Mouse (Mus musculus): ENCODE measurements at regions not wholly inside any gene's neighbourhood (a gene's known extent, or its start where the extent isn't known, plus 50 kb on each side); places are given as distances from the start of the nearest gene placed in this dataset.

DNA sequence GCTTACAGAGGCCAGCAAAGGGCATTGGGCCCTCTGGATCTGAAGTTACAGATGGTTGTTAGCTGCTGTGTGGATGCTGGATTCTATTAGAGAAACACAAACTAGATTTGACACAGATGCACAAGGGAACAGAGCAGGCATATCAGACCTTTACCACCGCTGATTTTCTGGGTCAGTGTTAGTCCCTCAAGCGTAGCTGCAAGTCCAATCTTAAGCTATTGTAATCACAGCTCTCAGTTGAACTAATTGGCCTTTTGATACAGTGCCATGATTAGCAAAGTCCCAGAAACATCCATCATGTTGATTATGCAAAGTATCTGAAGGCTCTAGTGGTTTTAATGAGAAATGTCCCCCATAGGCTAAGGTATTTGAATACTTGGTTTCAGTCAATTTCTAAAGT is 54.2 kb upstream of the Plppr5 start:
- H3K9me3 ChIP-seq (replicated peaks): no peaks in the 10 kb centered on the region
- H3K27me3 ChIP-seq (ENCODE audit: low read depth, poor library complexity, severe bottlenecking): no peaks in the 10 kb centered on the region
- 78% methylated on average over 2 of the region's 2 CpGs for WGBS
- no peak overlapping the region for H3K4me3 ChIP-seq
- no peaks in the 10 kb centered on the region for H3K4me1 ChIP-seq
- no peak overlapping the region for H3K27ac ChIP-seq (replicated peaks)
- no peaks in the 10 kb centered on the region for H3K36me3 ChIP-seq
- DNase-seq (ENCODE audit: low spot score): no peak

DNA sequence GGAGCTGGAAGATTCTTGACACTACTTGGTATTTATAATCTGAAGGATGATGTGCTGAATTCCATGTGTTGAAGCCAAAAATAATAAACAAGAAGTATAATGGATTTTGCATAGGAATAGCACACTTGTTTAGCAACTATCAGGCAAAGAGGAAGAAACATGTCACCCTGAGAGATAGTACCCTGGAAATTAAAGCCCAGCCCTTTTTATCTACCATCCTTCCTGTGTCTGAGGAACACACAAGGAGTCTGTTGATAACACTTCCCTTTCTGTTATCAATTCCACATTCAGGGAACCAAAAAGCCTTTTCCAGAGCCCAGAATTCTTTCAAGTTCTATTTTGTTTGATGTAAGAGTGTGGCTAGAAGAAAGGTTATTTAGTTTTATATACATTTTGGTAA is 66.5 kb upstream of the Plppr5 start:
- H3K27me3 ChIP-seq (ENCODE audit: low read depth, poor library complexity, severe bottlenecking): no peaks in the 10 kb centered on the region
- H3K4me3 ChIP-seq: no peak overlapping the region
- no peak overlapping the region for H3K27ac ChIP-seq (replicated peaks)
- H3K36me3 ChIP-seq: no peaks in the 10 kb centered on the region
- no peak for DNase-seq (ENCODE audit: low spot score)
- no peaks in the 10 kb centered on the region for H3K4me1 ChIP-seq
- no peaks in the 10 kb centered on the region for H3K9me3 ChIP-seq (replicated peaks)

DNA sequence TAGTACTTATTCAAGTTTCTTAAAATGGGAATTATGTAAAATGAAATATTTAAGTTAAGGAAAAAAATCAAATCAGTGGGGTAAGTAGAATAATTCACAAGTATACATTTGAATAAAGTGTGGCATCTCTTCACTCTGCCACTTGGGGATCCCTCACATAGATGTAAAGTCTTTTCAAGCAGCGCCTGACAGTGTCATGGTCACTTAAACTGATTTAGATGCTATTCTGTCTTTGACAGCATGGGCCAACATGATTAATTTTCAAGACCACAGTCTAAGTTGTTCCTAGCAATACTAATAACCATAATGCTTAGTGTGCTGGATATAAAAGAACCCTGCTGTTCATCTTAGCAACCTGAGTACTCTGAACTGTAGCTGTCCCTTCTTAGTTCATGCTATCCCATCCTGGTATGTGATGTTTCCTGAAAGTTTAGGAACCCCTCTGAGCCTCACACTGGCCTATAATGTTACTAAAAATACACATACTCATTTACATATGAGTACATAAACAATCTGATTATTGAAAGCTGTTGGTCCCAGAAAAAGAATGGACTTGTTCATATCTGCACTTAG is 68.4 kb upstream of the Plppr5 start:
- DNase-seq (ENCODE audit: low spot score): no peak
- WGBS: 77% methylated on average over 1 of the region's 1 CpGs
- Histone ChIP-seq H3K9me3 (replicated peaks) (no peaks in the 10 kb centered on the region), H3K4me3 (no peak overlapping the region), H3K27ac (replicated peaks) (no peak overlapping the region), H3K27me3 (ENCODE audit: low read depth, poor library complexity, severe bottlenecking) (no peaks in the 10 kb centered on the region), H3K4me1 (no peaks in the 10 kb centered on the region), H3K36me3 (no peaks in the 10 kb centered on the region)

DNA sequence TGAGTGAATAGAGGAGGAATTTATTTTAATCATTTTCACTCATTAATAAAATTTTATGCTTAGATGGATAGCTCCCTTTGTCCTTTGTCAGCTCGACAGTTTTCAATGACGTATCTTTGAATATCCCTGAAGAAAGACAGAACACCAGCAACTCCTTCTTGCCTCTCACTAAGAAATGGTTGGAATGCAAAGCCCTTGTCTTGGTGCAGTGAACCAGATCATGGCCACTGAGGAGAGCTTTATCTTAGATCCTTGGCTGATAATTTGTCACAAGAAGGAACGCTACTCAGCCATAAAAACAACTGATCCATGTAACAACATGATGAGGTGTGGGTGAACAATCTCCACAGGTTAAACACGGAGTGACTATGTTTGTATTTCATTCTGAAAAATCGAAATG is 73.5 kb upstream of the Plppr5 start:
- Histone ChIP-seq H3K27ac (replicated peaks) (no peak overlapping the region), H3K4me1 (no peaks in the 10 kb centered on the region), H3K36me3 (no peaks in the 10 kb centered on the region), H3K4me3 (no peak overlapping the region), H3K9me3 (replicated peaks) (no peaks in the 10 kb centered on the region), H3K27me3 (ENCODE audit: low read depth, poor library complexity, severe bottlenecking) (no peaks in the 10 kb centered on the region)
- DNase-seq (ENCODE audit: low spot score): no peak
- 30% methylated on average over 5 of the region's 5 CpGs for WGBS

- Histone ChIP-seq H3K4me3 (no peak overlapping the region), H3K9me3 (replicated peaks) (no peaks in the 10 kb centered on the region), H3K27me3 (ENCODE audit: low read depth, poor library complexity, severe bottlenecking) (no peaks in the 10 kb centered on the region), H3K4me1 (no peaks in the 10 kb centered on the region), H3K36me3 (no peaks in the 10 kb centered on the region), H3K27ac (replicated peaks) (no peak overlapping the region)
- no peak for DNase-seq (ENCODE audit: low spot score)
- 84% methylated on average over 5 of the region's 5 CpGs for WGBS
These were observed 76.3 kb upstream of the Plppr5 start for GRCm38 (mm10) chr3:117498138-117498897.

DNA sequence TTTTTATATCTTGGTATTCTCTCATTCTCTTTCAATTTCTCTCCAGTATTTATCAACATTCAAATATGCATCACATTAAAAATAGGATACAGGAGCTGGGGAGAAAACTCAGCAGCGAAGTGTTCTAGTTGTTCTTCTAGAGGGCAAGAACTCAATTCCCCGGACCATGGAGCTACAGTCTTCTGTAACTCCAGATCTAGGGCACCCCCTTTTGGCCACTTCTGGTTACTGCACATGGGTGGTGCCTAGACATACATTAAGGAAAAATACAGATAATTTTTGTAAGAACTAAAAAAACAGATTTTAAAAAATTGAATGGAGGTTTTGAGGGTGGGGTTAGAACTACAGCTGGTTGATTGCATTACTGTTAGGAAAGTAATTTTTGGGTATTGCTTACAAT is 80.5 kb upstream of the Plppr5 start:
- peak; percentile 33 for DNase-seq (ENCODE audit: low spot score)
- no peaks in the 10 kb centered on the region for H3K4me1 ChIP-seq
- no peak overlapping the region for H3K4me3 ChIP-seq
- H3K36me3 ChIP-seq: no peaks in the 10 kb centered on the region
- no peak overlapping the region for H3K27ac ChIP-seq (replicated peaks)
- no peaks in the 10 kb centered on the region for H3K27me3 ChIP-seq (ENCODE audit: low read depth, poor library complexity, severe bottlenecking)
- H3K9me3 ChIP-seq (replicated peaks): no peaks in the 10 kb centered on the region
- 66% methylated on average over 2 of the region's 2 CpGs for WGBS

GRCm38 (mm10) chr3:117487281-117488027 is 87.2 kb upstream of the Plppr5 start:
- DNase-seq (ENCODE audit: low spot score): no peak
- Histone ChIP-seq H3K4me3 (no peak overlapping the region), H3K27me3 (ENCODE audit: low read depth, poor library complexity, severe bottlenecking) (no peaks in the 10 kb centered on the region), H3K27ac (replicated peaks) (no peak overlapping the region), H3K9me3 (replicated peaks) (no peaks in the 10 kb centered on the region), H3K4me1 (no peaks in the 10 kb centered on the region), H3K36me3 (no peaks in the 10 kb centered on the region)
- WGBS: 82% methylated on average over 11 of the region's 11 CpGs

GRCm38 (mm10) chr3:117486351-117486750 is 88.3 kb upstream of the Plppr5 start:
- no peak overlapping the region for H3K4me3 ChIP-seq
- no peaks in the 10 kb centered on the region for H3K4me1 ChIP-seq
- H3K36me3 ChIP-seq: no peaks in the 10 kb centered on the region
- no peaks in the 10 kb centered on the region for H3K9me3 ChIP-seq (replicated peaks)
- no peak overlapping the region for H3K27ac ChIP-seq (replicated peaks)
- 81% methylated on average over 2 of the region's 2 CpGs for WGBS
- DNase-seq (ENCODE audit: low spot score): no peak
- H3K27me3 ChIP-seq (ENCODE audit: low read depth, poor library complexity, severe bottlenecking): no peaks in the 10 kb centered on the region

- Histone ChIP-seq H3K4me3 (no peak overlapping the region), H3K9me3 (replicated peaks) (no peaks in the 10 kb centered on the region), H3K27me3 (ENCODE audit: low read depth, poor library complexity, severe bottlenecking) (no peaks in the 10 kb centered on the region), H3K36me3 (no peaks in the 10 kb centered on the region), H3K4me1 (no peaks in the 10 kb centered on the region), H3K27ac (replicated peaks) (no peak overlapping the region)
- DNase-seq (ENCODE audit: low spot score): no peak
- WGBS: 81% methylated on average over 3 of the region's 3 CpGs
These were observed 94.5 kb upstream of the Plppr5 start for GRCm38 (mm10) chr3:117480131-117480530.

DNA sequence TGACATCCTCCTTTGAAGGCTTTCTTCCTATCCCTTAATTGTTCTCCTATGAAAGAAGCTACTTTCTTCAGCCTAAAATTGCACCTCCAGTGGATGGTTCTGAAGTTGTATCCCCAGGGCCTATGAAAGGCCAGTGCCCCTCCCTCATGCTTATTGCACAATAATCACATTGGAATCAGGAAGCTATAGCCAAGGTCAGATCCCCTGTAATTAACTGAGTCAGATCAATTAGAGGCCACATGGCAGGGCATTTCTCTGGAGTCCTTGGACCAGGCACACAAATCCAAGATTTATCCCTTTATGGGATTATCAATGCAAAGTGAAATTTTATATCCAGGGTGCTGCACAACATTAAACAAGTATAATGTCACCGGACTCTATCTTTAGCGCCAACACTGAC is 98.8 kb upstream of the Plppr4 start:
- no peaks in the 10 kb centered on the region for H3K4me1 ChIP-seq
- no peaks in the 10 kb centered on the region for H3K9me3 ChIP-seq (replicated peaks)
- no peak overlapping the region for H3K27ac ChIP-seq (replicated peaks)
- no peaks in the 10 kb centered on the region for H3K27me3 ChIP-seq (ENCODE audit: low read depth, poor library complexity, severe bottlenecking)
- 95% methylated on average over 2 of the region's 2 CpGs for WGBS
- H3K36me3 ChIP-seq: no peaks in the 10 kb centered on the region
- DNase-seq (ENCODE audit: low spot score): no peak
- no peak overlapping the region for H3K4me3 ChIP-seq

DNA sequence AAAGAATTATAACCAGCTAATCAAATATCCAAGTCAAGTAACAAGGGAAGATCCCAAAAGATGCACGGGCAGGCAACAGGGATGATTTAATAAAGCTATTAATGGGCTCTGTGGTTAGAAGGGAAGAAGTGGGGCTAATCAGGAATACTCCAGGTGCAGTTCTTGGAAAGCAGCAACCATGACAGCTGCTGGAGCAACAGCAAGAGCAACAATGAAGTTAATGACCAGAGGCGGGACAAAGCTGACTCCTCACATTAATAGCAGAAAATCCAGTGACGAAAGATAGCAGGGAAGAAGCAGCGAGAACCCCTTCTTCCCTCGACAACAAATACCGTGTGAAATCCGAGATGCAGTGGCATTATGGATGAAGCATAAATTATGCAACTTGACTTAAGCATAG is 89.9 kb upstream of the Plppr4 start:
- no peaks in the 10 kb centered on the region for H3K27me3 ChIP-seq (ENCODE audit: low read depth, poor library complexity, severe bottlenecking)
- DNase-seq (ENCODE audit: low spot score): no peak
- H3K27ac ChIP-seq (replicated peaks): no peak overlapping the region
- H3K36me3 ChIP-seq: no peaks in the 10 kb centered on the region
- no peaks in the 10 kb centered on the region for H3K4me1 ChIP-seq
- WGBS: 88% methylated on average over 7 of the region's 7 CpGs
- no peak overlapping the region for H3K4me3 ChIP-seq
- H3K9me3 ChIP-seq (replicated peaks): no peaks in the 10 kb centered on the region

DNA sequence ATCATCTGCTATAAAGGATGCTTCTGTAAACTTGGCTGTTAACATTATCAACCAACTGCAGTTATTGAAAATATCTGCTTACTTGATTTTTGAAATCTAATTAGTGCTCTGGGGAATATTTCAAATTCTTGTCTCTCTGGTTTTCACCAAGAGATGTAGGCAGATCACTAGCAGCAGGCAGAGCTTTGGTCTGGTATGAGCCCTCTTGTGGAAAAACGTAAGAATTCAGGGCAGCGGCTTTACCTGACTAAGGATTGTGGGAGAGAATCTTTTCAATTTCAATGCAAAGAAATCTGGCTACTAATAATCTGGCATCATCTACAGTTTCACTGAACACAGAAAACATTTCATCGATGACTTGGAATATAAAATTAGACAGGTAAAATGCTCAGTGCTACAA is 81.2 kb upstream of the Plppr4 start:
- 70% methylated on average over 3 of the region's 3 CpGs for WGBS
- H3K27me3 ChIP-seq (ENCODE audit: low read depth, poor library complexity, severe bottlenecking): no peaks in the 10 kb centered on the region
- H3K4me1 ChIP-seq: no peaks in the 10 kb centered on the region
- no peaks in the 10 kb centered on the region for H3K36me3 ChIP-seq
- H3K9me3 ChIP-seq (replicated peaks): no peaks in the 10 kb centered on the region
- H3K27ac ChIP-seq (replicated peaks): no peak overlapping the region
- no peak overlapping the region for H3K4me3 ChIP-seq
- no peak for DNase-seq (ENCODE audit: low spot score)

GRCm38 (mm10) chr3:117440294-117440693 is 79.6 kb upstream of the Plppr4 start:
- WGBS: 63% methylated on average over 4 of the region's 4 CpGs
- Histone ChIP-seq H3K4me3 (no peak overlapping the region), H3K27me3 (ENCODE audit: low read depth, poor library complexity, severe bottlenecking) (no peaks in the 10 kb centered on the region), H3K4me1 (no peaks in the 10 kb centered on the region), H3K27ac (replicated peaks) (no peak overlapping the region), H3K36me3 (no peaks in the 10 kb centered on the region), H3K9me3 (replicated peaks) (no peaks in the 10 kb centered on the region)
- no peak for DNase-seq (ENCODE audit: low spot score)

All from midbrain, embryonic 10.5 days (tissue).